Mouse (Mus musculus) olfactory bulb, adult 2 months (tissue): ENCODE results near the gene Chst12. TPM values are rescaled to one million over a fixed set of nuclear protein-coding genes. Genes with fewer than 3 reads are reported as not detected.
"Not testable (repeated sequence)": the region's sequence is repeated elsewhere in the genome, so short reads cannot be mapped to it uniquely, and the experiment has no call there.

Experiments used
- H3K27ac ChIP-seq: fragments of 200-500 bp; 2 replicates; pipeline ENCODE4 v1.5.1; 2012; ENCODE audit warnings: low read depth, low read length; ENCODE audit not compliant: insufficient read depth
- H3K4me1 ChIP-seq: fragments of 200-500 bp; 2 replicates; pipeline ENCODE4 v1.6.1; 2012; ENCODE audit warnings: low read length; ENCODE audit not compliant: control insufficient read depth, insufficient read depth
- H3K4me3 ChIP-seq: fragments of 200-500 bp; 2 replicates; pipeline ENCODE4 v1.5.1; 2012; ENCODE audit warnings: mild to moderate bottlenecking, low read depth, low read length, moderate library complexity; ENCODE audit not compliant: insufficient read depth
- CTCF ChIP-seq: fragments of 200-500 bp; IDR thresholded peaks from 2 replicates; pipeline ENCODE4 v1.5.1; 2012; ENCODE audit warnings: low read depth, mild to moderate bottlenecking, low read length, moderate library complexity; ENCODE audit not compliant: insufficient read depth
- POLR2A ChIP-seq: fragments of 200-500 bp; IDR thresholded peaks from 2 replicates; pipeline ENCODE4 v1.6.1; 2012; ENCODE audit warnings: mild to moderate bottlenecking, low read depth, low read length, moderate library complexity; ENCODE audit not compliant: insufficient read depth
- WGBS: fragments of 180-500 bp; shearing (Covaris S2); methylation state at CpG from one replicate; pipeline ENCODE4 v1.1.7; 2018; 5-methylcytosine and 5-hydroxymethylcytosine counted together
- polyA plus RNA-seq: library from polyadenylated mRNA; stranded (reverse); fragments of >200 nt; gene quantifications from 2 replicates; pipeline ENCODE4 v1.2.4, GENCODE M21; 2012; ENCODE audit warnings: low replicate concordance; ENCODE audit not compliant: missing spikeins, insufficient read depth, insufficient read length

The Chst12 gene
- polyA plus RNA-seq, 1 experiment, result not detected

- WGBS, result 49% methylated on average over 14 of the region's 14 CpGs
- H3K4me1 ChIP-seq, result peaks cover 30% of the 10 kb centered on the region
- no peak overlapping the region for H3K4me3 ChIP-seq
- TF ChIP-seq POLR2A, result no peak
- TF ChIP-seq CTCF, result no peak
- H3K27ac ChIP-seq, result no peak overlapping the region
Measured at GRCm38 (mm10) chr5:140501982-140502836, 3.1 kb upstream of the Chst12 start.

DNA sequence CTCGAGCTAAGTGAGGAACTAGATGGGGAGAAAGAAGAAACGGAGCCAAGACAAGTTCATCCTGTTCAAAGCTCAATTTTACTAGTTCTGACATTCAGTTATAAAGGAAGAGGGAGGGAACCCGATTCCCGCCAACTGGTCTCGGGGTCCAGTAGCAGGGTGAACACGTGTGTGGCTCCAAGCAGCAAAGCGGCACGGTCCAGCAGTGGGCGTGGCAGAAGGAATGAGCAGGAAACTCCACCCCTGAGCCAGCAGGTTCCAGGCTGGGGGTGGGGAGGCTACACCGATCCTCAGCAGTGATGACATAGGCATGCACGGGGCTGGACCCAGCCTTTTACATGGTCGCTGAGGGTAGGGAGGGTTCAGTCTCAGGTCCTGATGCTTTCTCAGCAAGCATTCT lies 2.4 kb upstream of the Chst12 start:
- H3K4me1 ChIP-seq, result peaks cover 37% of the 10 kb centered on the region
- H3K27ac ChIP-seq, H3K4me3 ChIP-seq: not testable (repeated sequence)
- 18% methylated on average over 12 of the region's 12 CpGs for WGBS

GRCm38 (mm10) chr5:140506096-140506794 lies 895 bp downstream of the Chst12 start:
- TF ChIP-seq CTCF, result no peak
- TF ChIP-seq POLR2A, result no peak
- peaks cover 65% of the 10 kb centered on the region for H3K4me1 ChIP-seq
- H3K27ac ChIP-seq, result peak overlapping the region; percentile 82
- 19% methylated on average over 22 of the region's 22 CpGs for WGBS
- peak overlapping the region; percentile 65 for H3K4me3 ChIP-seq

GRCm38 (mm10) chr5:140507466-140508208 lies 2.3 kb downstream of the Chst12 start:
- 62% methylated on average over 14 of the region's 14 CpGs for WGBS
- H3K4me1 ChIP-seq, result peaks cover 69% of the 10 kb centered on the region
- no peak overlapping the region for H3K27ac ChIP-seq
- TF ChIP-seq POLR2A, result no peak
- TF ChIP-seq CTCF, result no peak
- H3K4me3 ChIP-seq, result no peak overlapping the region

GRCm38 (mm10) chr5:140508686-140509085 lies 3.3 kb downstream of the Chst12 start:
- TF ChIP-seq CTCF (no peak), POLR2A (no peak)
- no peak overlapping the region; the same call in 1 of the 2 replicates for H3K27ac ChIP-seq
- WGBS, result 34% methylated on average over 8 of the region's 8 CpGs
- H3K4me3 ChIP-seq, result no peak overlapping the region
- peaks cover 64% of the 10 kb centered on the region for H3K4me1 ChIP-seq

GRCm38 (mm10) chr5:140509204-140509603 lies 3.9 kb downstream of the Chst12 start:
- H3K27ac ChIP-seq, result peak overlapping the region; percentile 53; the same call in 1 of the 2 replicates
- WGBS, result 37% methylated on average over 9 of the region's 9 CpGs
- TF ChIP-seq POLR2A (no peak), CTCF (no peak)
- no peak overlapping the region for H3K4me3 ChIP-seq
- peaks cover 69% of the 10 kb centered on the region for H3K4me1 ChIP-seq

DNA sequence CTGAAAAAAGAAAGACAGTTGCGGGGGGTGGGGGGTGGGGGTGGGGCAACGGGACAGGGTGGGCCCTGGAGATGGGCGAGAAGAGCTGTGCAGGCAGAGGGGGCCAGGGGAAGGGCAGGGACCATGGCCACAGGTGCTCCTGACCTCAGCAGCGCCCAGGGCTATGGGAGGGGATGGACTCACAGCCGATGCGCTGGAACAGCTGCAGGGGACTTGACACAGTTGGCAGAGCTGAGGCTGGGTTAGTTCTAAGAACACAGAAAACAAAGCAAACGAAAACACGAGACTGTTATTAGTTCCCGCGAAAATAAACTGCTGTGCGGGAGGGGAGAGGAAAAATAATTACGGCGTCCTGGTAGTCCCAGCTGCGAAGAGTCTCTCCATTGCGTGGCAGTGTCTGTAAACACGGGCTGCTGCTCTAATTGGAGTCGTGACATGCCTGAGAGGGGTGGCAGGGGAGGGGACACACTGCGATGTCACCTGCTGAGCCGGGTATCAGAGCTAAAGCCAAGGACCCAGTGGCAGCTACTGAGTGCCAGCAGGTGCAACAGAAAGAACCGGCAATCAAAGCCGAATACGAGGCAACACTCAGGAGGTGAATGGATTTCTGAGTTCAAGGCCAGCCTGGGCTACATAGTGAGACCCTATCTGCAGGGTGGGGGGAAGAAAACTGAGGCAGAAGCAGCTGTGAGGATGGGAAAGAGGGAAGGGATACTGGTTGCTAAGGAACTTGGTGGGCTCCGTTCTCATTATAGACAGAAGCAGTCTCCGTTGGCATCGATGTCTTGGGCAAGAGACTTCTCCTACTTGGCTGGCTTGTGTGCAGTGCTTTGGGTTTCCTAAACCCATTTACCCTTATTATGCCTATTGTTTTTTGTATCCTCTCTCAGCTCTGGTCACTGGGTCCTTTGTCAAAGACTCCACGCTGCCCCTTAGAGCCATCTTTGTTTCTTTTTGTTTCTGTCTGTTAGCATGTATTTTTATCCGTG lies 5.0 kb downstream of the Chst12 start:
- no peak for TF ChIP-seq CTCF
- Histone ChIP-seq H3K27ac (peak overlapping the region; percentile 72), H3K4me3 (peak overlapping the region; percentile 1; the same call in 1 of the 2 replicates), H3K4me1 (peaks cover 71% of the 10 kb centered on the region)
- 8% methylated on average over 27 of the region's 27 CpGs for WGBS

- H3K4me1 ChIP-seq, result peaks cover 53% of the 10 kb centered on the region
- no peak overlapping the region for H3K27ac ChIP-seq
- TF ChIP-seq POLR2A, result no peak
- TF ChIP-seq CTCF, result no peak
- WGBS, result 80% methylated on average over 8 of the region's 8 CpGs
- no peak overlapping the region for H3K4me3 ChIP-seq
Measured at GRCm38 (mm10) chr5:140513921-140514320, 8.6 kb downstream of the Chst12 start.
